Mouse (Mus musculus) CH12.LX (cell line): ENCODE results near the gene Scp2. TPM values are rescaled to one million over a fixed set of nuclear protein-coding genes. Genes with fewer than 3 reads are reported as not detected.
A peak's percentile ranks its signal among the peaks of the same experiment; 100 is the strongest.

Source experiments
- DNase-seq: peaks from one replicate; pipeline ENCODE4 v3.0.0-alpha.2; 2013; ENCODE audit errors: extremely low read depth
- H3K27ac ChIP-seq: 2 replicates; pipeline ENCODE4 v1.5.1; 2012; ENCODE audit warnings: low read depth, mild to moderate bottlenecking, control low read depth, moderate library complexity; ENCODE audit not compliant: insufficient read depth
- H3K27me3 ChIP-seq: replicated peaks from 2 replicates; pipeline ENCODE3; 2012; ENCODE audit warnings: inconsistent platforms
- H3K36me3 ChIP-seq, 2 experiments: replicated peaks in 1 of 2; 2 replicates each; pipeline versions ENCODE3 to v1.6.1; 2012; ENCODE audit warnings: inconsistent platforms in 1 of 2, low read length in 1 of 2, mild to moderate bottlenecking in 1 of 2, mixed read lengths in 1 of 2, moderate library complexity in 1 of 2; ENCODE audit not compliant: control insufficient read depth in 1 of 2, insufficient read depth in 1 of 2
- H3K4me1 ChIP-seq, 2 experiments: 2 replicates each; pipeline ENCODE4 v1.6.1; 2012; ENCODE audit warnings: inconsistent platforms in 1 of 2, moderate library complexity in 1 of 2; ENCODE audit not compliant: insufficient read depth in 2 of 2, control insufficient read depth in 1 of 2
- H3K4me2 ChIP-seq: 2 replicates; pipeline ENCODE4 v1.6.1; 2012; ENCODE audit warnings: low read depth, mild to moderate bottlenecking, control low read depth; ENCODE audit not compliant: poor library complexity, insufficient read depth, severe bottlenecking
- H3K4me3 ChIP-seq, 3 experiments: fragments of 150-350 bp in 1 of 3; sonication (generic) in 1 of 3; replicated peaks in 1 of 3; 2 replicates each; pipeline versions ENCODE3 to v1.5.1; 2011 to 2012; ENCODE audit warnings: low read depth in 2 of 3, low read length in 2 of 3, mild to moderate bottlenecking in 2 of 3, moderate library complexity in 2 of 3, control low read depth in 1 of 3, improper control_type of control experiment in 1 of 3, inconsistent platforms in 1 of 3, mixed read lengths in 1 of 3; ENCODE audit not compliant: poor library complexity in 1 of 3
- H3K79me2 ChIP-seq: replicated peaks from 2 replicates; pipeline ENCODE4 v1.6.1; 2012; ENCODE audit warnings: mild to moderate bottlenecking, moderate library complexity; ENCODE audit not compliant: control insufficient read depth, poor library complexity, insufficient read depth, severe bottlenecking; ENCODE audit errors: extremely low read depth
- H3K9ac ChIP-seq: 2 replicates; pipeline ENCODE4 v1.6.1; 2012; ENCODE audit warnings: low read depth, mild to moderate bottlenecking, control low read depth, moderate library complexity; ENCODE audit not compliant: insufficient read depth
- H3K9me3 ChIP-seq: replicated peaks from 2 replicates; pipeline ENCODE3; 2012; ENCODE audit warnings: low read length, inconsistent platforms, mixed read lengths
- BHLHE40 ChIP-seq: IDR thresholded peaks from 2 replicates; pipeline ENCODE4 v1.6.1; 2011; ENCODE audit warnings: mild to moderate bottlenecking, low read depth, low read length, improper control_type of control experiment
- CHD1 ChIP-seq: IDR thresholded peaks from 2 replicates; pipeline ENCODE4 v1.6.1; 2012; ENCODE audit warnings: low read depth, low read length, improper control_type of control experiment, inconsistent platforms
- CHD2 ChIP-seq: IDR thresholded peaks from 2 replicates; pipeline ENCODE4 v1.6.1; 2011; ENCODE audit warnings: low read length, improper control_type of control experiment
- CTCF ChIP-seq, 2 experiments: IDR thresholded peaks in 1 of 2; conservative IDR thresholded peaks in 1 of 2; 2 replicates each; pipeline ENCODE4 v1.5.1; 2011 to 2012; ENCODE audit warnings: low read depth in 2 of 2, low read length in 2 of 2, improper control_type of control experiment in 1 of 2, inconsistent platforms in 1 of 2, mild to moderate bottlenecking in 1 of 2, moderate library complexity in 1 of 2
- E2F4 ChIP-seq: IDR thresholded peaks from 2 replicates; pipeline ENCODE4 v1.6.1; 2011; ENCODE audit warnings: low read depth, low read length, improper control_type of control experiment; ENCODE audit not compliant: insufficient replicate concordance
- ELF1 ChIP-seq: IDR thresholded peaks from 2 replicates; pipeline ENCODE4 v1.6.1; 2014; ENCODE audit warnings: low read depth, mild to moderate bottlenecking, inconsistent platforms, low read length, improper control_type of control experiment
- EP300 ChIP-seq: IDR thresholded peaks from 2 replicates; pipeline ENCODE4 v1.6.1; 2011; ENCODE audit warnings: low read length, improper control_type of control experiment
- ETS1 ChIP-seq: conservative IDR thresholded peaks from 2 replicates; pipeline ENCODE4 v1.6.1; 2012; ENCODE audit warnings: low read depth, mild to moderate bottlenecking, inconsistent platforms, low read length, improper control_type of control experiment, moderate library complexity
- GABPA ChIP-seq: IDR thresholded peaks from 2 replicates; pipeline ENCODE4 v1.6.1; 2012; ENCODE audit warnings: low read depth, low read length, improper control_type of control experiment, inconsistent platforms; ENCODE audit not compliant: insufficient replicate concordance
- HCFC1 ChIP-seq: IDR thresholded peaks from 2 replicates; pipeline ENCODE4 v1.6.1; 2012; ENCODE audit warnings: low read depth, mild to moderate bottlenecking, inconsistent platforms, low read length, improper control_type of control experiment
- JUN ChIP-seq: IDR thresholded peaks from 2 replicates; pipeline ENCODE4 v1.6.1; 2011; ENCODE audit warnings: low read depth, mild to moderate bottlenecking, low read length, improper control_type of control experiment, moderate library complexity; ENCODE audit not compliant: insufficient read depth
- JUND ChIP-seq: conservative IDR thresholded peaks from 2 replicates; pipeline ENCODE4 v1.6.1; 2011; ENCODE audit warnings: low read depth, low read length, improper control_type of control experiment
- KAT2A ChIP-seq: IDR thresholded peaks from 2 replicates; pipeline ENCODE4 v1.6.1; 2012; ENCODE audit warnings: low read length, improper control_type of control experiment, inconsistent platforms; ENCODE audit not compliant: insufficient replicate concordance
- MAFK ChIP-seq: IDR thresholded peaks from 2 replicates; pipeline ENCODE4 v1.6.1; 2011; ENCODE audit warnings: low read length, improper control_type of control experiment; ENCODE audit not compliant: insufficient replicate concordance
- MAX ChIP-seq: IDR thresholded peaks from 2 replicates; pipeline ENCODE4 v1.6.1; 2011; ENCODE audit warnings: low read length, improper control_type of control experiment
- MAZ ChIP-seq: IDR thresholded peaks from 2 replicates; pipeline ENCODE4 v1.6.1; 2012; ENCODE audit warnings: low read depth, mild to moderate bottlenecking, inconsistent platforms, low read length, improper control_type of control experiment, moderate library complexity
- MEF2A ChIP-seq: IDR thresholded peaks from 2 replicates; pipeline ENCODE4 v1.6.1; 2014; ENCODE audit warnings: low read depth, mild to moderate bottlenecking, inconsistent platforms, low read length, improper control_type of control experiment, borderline replicate concordance
- MXI1 ChIP-seq: IDR thresholded peaks from 2 replicates; pipeline ENCODE4 v1.6.1; 2011; ENCODE audit warnings: mild to moderate bottlenecking, low read depth, low read length, improper control_type of control experiment
- MYC ChIP-seq: IDR thresholded peaks from 2 replicates; pipeline ENCODE4 v1.6.1; 2011; ENCODE audit warnings: low read depth, mild to moderate bottlenecking, improper control_type of control experiment, low read length
- NELFE ChIP-seq: IDR thresholded peaks from 2 replicates; pipeline ENCODE4 v1.6.1; 2011; ENCODE audit warnings: low read depth, low read length, improper control_type of control experiment
- NRF1 ChIP-seq: IDR thresholded peaks from 2 replicates; pipeline ENCODE4 v1.6.1; 2014; ENCODE audit warnings: low read depth, mild to moderate bottlenecking, inconsistent platforms, low read length, improper control_type of control experiment, moderate library complexity
- PAX5 ChIP-seq: IDR thresholded peaks from 2 replicates; pipeline ENCODE4 v1.6.1; 2012; ENCODE audit warnings: low read length, inconsistent platforms, mixed read lengths
- POLR2A ChIP-seq: IDR thresholded peaks from 2 replicates; pipeline ENCODE4 v1.6.1; 2011; ENCODE audit warnings: low read depth, mild to moderate bottlenecking, improper control_type of control experiment, low read length
- POLR2AphosphoS2 ChIP-seq: IDR thresholded peaks from 2 replicates; pipeline ENCODE4 v1.6.1; 2011; ENCODE audit warnings: low read depth, low read length, improper control_type of control experiment
- RAD21 ChIP-seq: IDR thresholded peaks from 2 replicates; pipeline ENCODE4 v1.6.1; 2011; ENCODE audit warnings: low read depth, mild to moderate bottlenecking, low read length, improper control_type of control experiment, moderate library complexity
- RCOR1 ChIP-seq: conservative IDR thresholded peaks from 2 replicates; pipeline ENCODE4 v1.6.1; 2012; ENCODE audit warnings: low read depth, mild to moderate bottlenecking, inconsistent platforms, low read length, improper control_type of control experiment
- SIN3A ChIP-seq: IDR thresholded peaks from 2 replicates; pipeline ENCODE4 v1.6.1; 2012; ENCODE audit warnings: low read length, improper control_type of control experiment, inconsistent platforms
- SMC3 ChIP-seq: IDR thresholded peaks from 2 replicates; pipeline ENCODE4 v1.6.1; 2011; ENCODE audit warnings: low read depth, low read length, improper control_type of control experiment
- TBP ChIP-seq: conservative IDR thresholded peaks from 2 replicates; pipeline ENCODE4 v1.6.1; 2011; ENCODE audit warnings: low read depth, low read length, improper control_type of control experiment
- TCF12 ChIP-seq: IDR thresholded peaks from 2 replicates; pipeline ENCODE4 v1.6.1; 2014; ENCODE audit warnings: low read depth, mild to moderate bottlenecking, inconsistent platforms, low read length, improper control_type of control experiment
- UBTF ChIP-seq: IDR thresholded peaks from 2 replicates; pipeline ENCODE4 v1.6.1; 2012; ENCODE audit warnings: low read depth, mild to moderate bottlenecking, inconsistent platforms, low read length, improper control_type of control experiment, moderate library complexity
- USF1 ChIP-seq: IDR thresholded peaks from 2 replicates; pipeline ENCODE4 v1.6.1; 2014; ENCODE audit warnings: low read depth, mild to moderate bottlenecking, inconsistent platforms, low read length, improper control_type of control experiment
- USF2 ChIP-seq: conservative IDR thresholded peaks from 2 replicates; pipeline ENCODE4 v1.6.1; 2011; ENCODE audit warnings: low read depth, low read length, improper control_type of control experiment
- ZC3H11A ChIP-seq: IDR thresholded peaks from 2 replicates; pipeline ENCODE4 v1.6.1; 2012; ENCODE audit warnings: low read depth, mild to moderate bottlenecking, inconsistent platforms, low read length, improper control_type of control experiment
- ZKSCAN1 ChIP-seq: IDR thresholded peaks from 2 replicates; pipeline ENCODE4 v1.6.1; 2012; ENCODE audit warnings: low read depth, inconsistent platforms, low read length, improper control_type of control experiment, borderline replicate concordance
- ZMIZ1 ChIP-seq: IDR thresholded peaks from 2 replicates; pipeline ENCODE4 v1.6.1; 2012; ENCODE audit warnings: low read depth, mild to moderate bottlenecking, inconsistent platforms, low read length, improper control_type of control experiment
- ZNF384 ChIP-seq: IDR thresholded peaks from 2 replicates; pipeline ENCODE4 v1.6.1; 2012; ENCODE audit warnings: low read depth, low read length, improper control_type of control experiment, inconsistent platforms
- dilution Hi-C: fragments of 300-500 bp; cut with MboI; formaldehyde crosslinking; loops from 2 replicates; pipeline ENCODE4 v1.14.3; 2020; ENCODE audit warnings: low sequenced_read_pairs; ENCODE audit not compliant: extremely low pct_unique_long_range_greater_than_20kb, extremely low pct_ligation_motif_present
- in situ Hi-C: fragments of 300-500 bp; cut with MboI; formaldehyde crosslinking; loops from 3 replicates; pipeline ENCODE4 v1.14.3; 2019; ENCODE audit warnings: low sequenced_read_pairs, low pct_ligation_motif_present, low pct_unique_long_range_greater_than_20kb, mixed read lengths
- polyA plus RNA-seq: library from polyadenylated mRNA; unstranded; fragments of >175 nt; gene quantifications from 2 replicates; pipeline ENCODE4 v1.2.1, GENCODE M21; 2012; ENCODE audit warnings: low read depth; ENCODE audit not compliant: insufficient read length
- total RNA-seq, 2 experiments: library from RNA; depleted of rRNA; stranded (reverse); fragments of 300-350 nt in 1 of 2; fragments of >200 nt in 1 of 2; gene quantifications; 2 replicates each; pipeline ENCODE4 v1.2.3; 2012 to 2014

Scp2 gene
- total and polyA plus RNA-seq, 3 experiments = 65.0 to 127 (median 97.8) TPM

DNA sequence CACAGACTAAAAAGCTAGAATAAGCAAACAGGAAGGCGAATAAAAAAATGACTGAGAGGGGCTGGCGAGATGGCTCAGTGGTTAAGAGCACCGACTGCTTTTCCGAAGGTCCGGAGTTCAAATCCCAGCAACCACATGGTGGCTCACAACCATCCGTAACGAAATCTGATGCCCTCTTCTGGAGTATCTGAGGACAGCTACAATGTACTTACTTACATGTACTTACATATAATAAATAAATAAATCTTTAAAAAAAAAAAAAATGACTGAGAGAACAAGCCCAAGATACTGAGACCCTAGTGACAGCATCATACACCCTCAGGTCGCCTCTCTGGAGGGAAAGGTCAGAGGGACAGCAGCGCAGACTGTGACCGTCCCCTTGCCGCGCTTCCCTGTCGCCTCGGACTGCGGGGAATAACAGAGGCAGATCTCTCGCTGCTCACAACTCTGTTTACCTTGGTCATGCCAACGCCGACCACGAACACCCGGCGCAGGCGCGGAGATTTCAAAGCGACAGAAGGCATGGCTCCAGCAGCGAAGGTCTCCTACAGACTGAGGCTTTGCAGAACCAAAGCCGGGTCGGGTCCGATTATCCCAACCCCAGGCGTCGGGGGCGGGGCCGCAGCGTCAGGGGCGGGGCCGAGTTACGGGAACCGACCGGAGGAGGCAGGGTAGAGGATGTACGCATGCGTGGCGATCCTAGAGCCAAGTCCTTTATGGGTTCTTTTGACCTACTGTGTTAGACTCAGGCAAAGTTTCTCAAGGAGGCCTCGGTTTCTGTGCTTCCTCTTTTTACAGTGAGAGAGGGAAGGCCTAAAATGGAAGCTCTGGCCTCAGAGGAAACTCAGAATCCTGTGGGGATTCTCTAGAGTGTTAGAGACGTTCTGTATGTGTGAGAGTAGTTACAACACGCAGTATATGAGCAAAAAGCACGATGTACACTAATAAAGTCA, 26.6 kb downstream of the Scp2 start:
- H3K27ac ChIP-seq = peak overlapping the region; percentile 20
- DNase-seq = peak; percentile 98
- H3K9ac ChIP-seq = peak overlapping the region; percentile 68
- H3K36me3 ChIP-seq = no peaks in the 10 kb centered on the region
- dilution Hi-C loops = no loop called here
- H3K4me3 ChIP-seq = peak overlapping the region; percentile 73 to 76 (median 75)
- H3K27me3 ChIP-seq = no peaks in the 10 kb centered on the region
- H3K9me3 ChIP-seq = no peaks in the 10 kb centered on the region
- peaks cover 0 to 30% of the 10 kb centered on the region in 2 experiments; a peak in 1 of 4 replicates for H3K4me1 ChIP-seq
- no peaks in the 10 kb centered on the region; the same call in 1 of the 2 replicates for H3K79me2 ChIP-seq
- in situ Hi-C loops = no loop called here
- H3K4me2 ChIP-seq = peak overlapping the region; percentile 40; the same call in 1 of the 2 replicates
- TF ChIP-seq CHD2 = 0 out of 2 replicates have a peak, but pooled peaks have one; percentile 9
- peak; percentile 79 for TF ChIP-seq TBP
- TF ChIP-seq POLR2AphosphoS2 = peak; percentile 63; the same call in 1 of the 2 replicates
- peak; percentile 53 for TF ChIP-seq TCF12
- TF ChIP-seq SMC3 = no peak
- TF ChIP-seq ZNF384 = no peak
- peak; percentile 75 for TF ChIP-seq NELFE
- TF ChIP-seq MAX = 0 out of 2 replicates have a peak, but pooled peaks have one; percentile 9
- TF ChIP-seq CTCF (conservative IDR thresholded peaks at IDR 0.05 in 1 of 2, IDR thresholded peaks at IDR 0.05 in 1 of 2; ENCODE audit: low read depth in 2 of 2, low read length in 2 of 2) = peak in 1 of 2 experiments; percentile 12; a peak in 1 of 4 replicates
- peak; percentile 66 for TF ChIP-seq ZKSCAN1
- no peak for TF ChIP-seq GABPA
- TF ChIP-seq RCOR1 = no peak
- no peak for TF ChIP-seq E2F4
- TF ChIP-seq SIN3A = peak; percentile 62; the same call in 1 of the 2 replicates
- no peak for TF ChIP-seq MYC
- TF ChIP-seq MXI1 = peak; percentile 74
- TF ChIP-seq MAZ = no peak
- no peak for TF ChIP-seq PAX5
- no peak for TF ChIP-seq KAT2A
- peak; percentile 79 for TF ChIP-seq POLR2A
- peak; percentile 67; the same call in 1 of the 2 replicates for TF ChIP-seq ZMIZ1
- 0 out of 2 replicates have a peak, but pooled peaks have one; percentile 28 for TF ChIP-seq HCFC1
- TF ChIP-seq UBTF = no peak
- TF ChIP-seq USF1 = no peak
- TF ChIP-seq ELF1 = peak; percentile 40; the same call in 1 of the 2 replicates
- peak; percentile 7; the same call in 1 of the 2 replicates for TF ChIP-seq BHLHE40
- TF ChIP-seq RAD21 = no peak
- TF ChIP-seq USF2 = no peak
- TF ChIP-seq JUN = no peak
- 0 out of 2 replicates have a peak, but pooled peaks have one; percentile 7 for TF ChIP-seq JUND
- TF ChIP-seq MAFK = no peak
- no peak; the same call in 1 of the 2 replicates for TF ChIP-seq CHD1
- TF ChIP-seq ETS1 = no peak
- peak; percentile 35; the same call in 1 of the 2 replicates for TF ChIP-seq EP300
- TF ChIP-seq NRF1 = peak; percentile 89
- TF ChIP-seq MEF2A = peak; percentile 26; the same call in 1 of the 2 replicates
- no peak for TF ChIP-seq ZC3H11A
